Mouse (Mus musculus) lung, embryonic 14.5 days (tissue): ENCODE measurements at regions not wholly inside any gene's neighbourhood (a gene's known extent, or its start where the extent isn't known, plus 50 kb on each side); places are given as distances from the start of the nearest gene placed in this dataset.

Experiments
- ATAC-seq: fragments of 200-750 bp; cut with Nextera tagmentation; 2 replicates; pipeline ENCODE4 v1.8.0; 2017; ENCODE audit warnings: mild to moderate bottlenecking, moderate TSS enrichment, moderate library complexity; ENCODE audit not compliant: insufficient read depth
- DNase-seq: peaks from one replicate; pipeline ENCODE4 v3.0.0-alpha.2; 2015
- H3K27ac ChIP-seq: fragments of 300-500 bp; sonication (generic); 2 replicates; pipeline ENCODE4 v1.5.1; 2014; ENCODE audit warnings: low read depth, mild to moderate bottlenecking, moderate library complexity
- H3K27me3 ChIP-seq: fragments of 300-500 bp; sonication (generic); 2 replicates; pipeline ENCODE4 v1.6.1; 2014; ENCODE audit warnings: low read length, control low read depth; ENCODE audit not compliant: insufficient read depth
- H3K36me3 ChIP-seq: fragments of 300-500 bp; sonication (generic); 2 replicates; pipeline ENCODE4 v1.6.1; 2014; ENCODE audit warnings: control low read depth; ENCODE audit not compliant: insufficient read depth
- H3K4me1 ChIP-seq: fragments of 300-500 bp; sonication (generic); 2 replicates; pipeline ENCODE4 v1.6.1; 2014; ENCODE audit warnings: antibody characterized with exemption, control low read depth; ENCODE audit not compliant: insufficient read depth
- H3K4me2 ChIP-seq: fragments of 300-500 bp; sonication (generic); 2 replicates; pipeline ENCODE4 v1.6.1; 2014; ENCODE audit warnings: mild to moderate bottlenecking
- H3K4me3 ChIP-seq: fragments of 300-500 bp; sonication (generic); 2 replicates; pipeline ENCODE4 v1.5.1; 2014; ENCODE audit warnings: low read depth, low read length
- H3K9ac ChIP-seq: fragments of 300-500 bp; sonication (generic); 2 replicates; pipeline ENCODE4 v1.6.1; 2014
- H3K9me3 ChIP-seq: fragments of 300-500 bp; sonication (generic); 2 replicates; pipeline ENCODE4 v1.6.1; 2016; ENCODE audit warnings: low read depth, low read length, control low read depth
- CTCF ChIP-seq: IDR thresholded peaks from 2 replicates; pipeline ENCODE4 v1.5.1; 2016; ENCODE audit warnings: antibody characterized with exemption, low read depth
- whole genome bisulfite sequencing: fragments of 180-500 bp; shearing (Covaris S2); extraction: QIAGEN DNeasy Blood & Tissue Kit; methylation state at CpG from one replicate; pipeline ENCODE4 v1.1.7; 2014; 5-methylcytosine and 5-hydroxymethylcytosine counted together

DNA sequence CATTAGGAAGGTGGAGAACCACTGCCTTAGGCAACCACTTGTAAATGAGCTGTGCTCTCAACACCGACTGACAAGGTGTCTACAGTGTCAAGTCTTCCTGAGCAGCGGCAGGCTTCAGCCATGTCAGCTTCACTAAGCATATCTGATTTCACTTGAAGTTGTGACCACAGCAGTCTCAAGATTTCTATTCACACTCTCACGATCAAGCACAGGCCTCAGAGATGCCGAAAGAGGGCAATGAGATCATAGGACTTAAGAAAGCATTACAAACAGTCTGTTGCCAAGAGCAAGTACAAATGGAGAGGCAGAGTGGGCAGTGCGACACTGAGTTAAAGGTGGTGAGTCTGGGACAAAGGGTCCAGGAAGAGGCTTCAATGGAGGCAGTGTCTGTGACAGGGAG is 289.6 kb downstream of the Kcnrg start:
- H3K4me2 ChIP-seq, result no peak overlapping the region
- no peak overlapping the region for H3K9ac ChIP-seq
- no peaks in the 10 kb centered on the region for H3K9me3 ChIP-seq
- no peaks in the 10 kb centered on the region for H3K4me1 ChIP-seq
- TF ChIP-seq CTCF, result no peak
- DNase-seq (no peak), ATAC-seq (no peak)
- 46% methylated on average over 5 of the region's 5 CpGs for WGBS
- H3K4me3 ChIP-seq, result no peak overlapping the region
- H3K27me3 ChIP-seq, result no peaks in the 10 kb centered on the region
- no peaks in the 10 kb centered on the region for H3K36me3 ChIP-seq
- no peak overlapping the region for H3K27ac ChIP-seq

DNA sequence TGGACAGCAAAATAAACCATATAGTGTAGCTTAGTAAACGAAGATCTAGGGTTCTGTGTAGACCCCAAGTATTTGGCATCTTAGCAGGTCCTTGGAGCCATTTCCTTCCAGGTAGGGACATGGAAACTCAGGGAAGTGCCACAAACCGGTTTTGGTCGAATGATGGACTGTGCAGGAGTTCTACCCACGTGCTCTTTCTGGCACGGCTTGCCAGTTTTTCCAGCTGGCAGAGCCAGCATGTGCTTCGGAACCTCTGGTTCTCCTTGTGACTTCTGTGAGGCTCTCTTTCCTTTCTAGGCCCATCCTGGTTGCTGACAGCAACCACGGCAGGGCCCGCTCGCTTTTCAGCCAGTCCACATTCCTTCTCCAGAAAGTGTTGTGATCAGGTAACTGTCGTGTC is 291.4 kb downstream of the Kcnrg start:
- no peak overlapping the region for H3K4me3 ChIP-seq
- H3K27ac ChIP-seq, result no peak overlapping the region
- H3K4me2 ChIP-seq, result no peak overlapping the region
- WGBS, result 70% methylated on average over 10 of the region's 10 CpGs
- H3K9me3 ChIP-seq, result no peaks in the 10 kb centered on the region
- no peaks in the 10 kb centered on the region for H3K36me3 ChIP-seq
- H3K27me3 ChIP-seq, result no peaks in the 10 kb centered on the region
- no peak overlapping the region for H3K9ac ChIP-seq
- DNase-seq (no peak), ATAC-seq (no peak)
- H3K4me1 ChIP-seq, result no peaks in the 10 kb centered on the region
- TF ChIP-seq CTCF, result no peak

DNA sequence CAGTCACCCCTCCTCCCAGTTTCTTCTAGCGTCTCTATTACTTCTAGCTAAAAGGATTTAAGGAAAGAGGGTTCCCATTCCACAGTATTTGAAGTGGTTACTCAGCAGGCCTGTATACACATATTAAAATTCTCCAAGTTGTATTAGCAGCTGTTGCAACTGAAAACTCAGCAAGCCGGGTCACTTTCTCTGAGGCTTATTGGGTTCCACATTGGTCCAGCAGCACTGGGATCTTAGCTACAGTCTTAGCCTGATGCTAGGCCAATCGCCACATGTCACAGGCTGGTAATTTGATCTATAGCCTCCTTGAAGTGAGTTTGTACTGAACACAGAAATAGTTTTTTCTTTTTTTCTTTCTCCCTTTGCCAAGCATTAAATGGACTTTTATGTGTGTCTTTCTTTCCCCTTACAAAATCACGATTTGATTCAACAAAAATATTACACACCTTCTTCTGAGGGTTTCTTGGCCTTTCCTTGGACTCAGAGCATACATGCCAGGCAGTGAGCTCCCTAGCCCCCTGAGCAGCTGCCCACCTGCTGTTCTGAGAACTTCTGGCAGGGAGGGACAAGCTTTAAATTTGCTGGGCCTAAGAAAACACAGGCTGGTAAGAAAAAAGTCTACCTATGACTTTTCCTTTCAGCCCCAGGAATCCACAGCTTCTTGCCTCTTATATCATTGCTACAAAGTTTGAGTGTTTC is 297.3 kb downstream of the Kcnrg start:
- H3K27me3 ChIP-seq, result no peaks in the 10 kb centered on the region
- 52% methylated on average over 4 of the region's 4 CpGs for WGBS
- ATAC-seq (no peak), DNase-seq (no peak)
- TF ChIP-seq CTCF, result no peak
- no peak overlapping the region for H3K9ac ChIP-seq
- H3K4me1 ChIP-seq, result no peaks in the 10 kb centered on the region
- H3K27ac ChIP-seq, result 0 out of 2 replicates have a peak overlapping the region, but pooled peaks have one; percentile 12
- H3K4me2 ChIP-seq, result no peak overlapping the region
- H3K9me3 ChIP-seq, result no peaks in the 10 kb centered on the region
- H3K4me3 ChIP-seq, result no peak overlapping the region
- H3K36me3 ChIP-seq, result no peaks in the 10 kb centered on the region

DNA sequence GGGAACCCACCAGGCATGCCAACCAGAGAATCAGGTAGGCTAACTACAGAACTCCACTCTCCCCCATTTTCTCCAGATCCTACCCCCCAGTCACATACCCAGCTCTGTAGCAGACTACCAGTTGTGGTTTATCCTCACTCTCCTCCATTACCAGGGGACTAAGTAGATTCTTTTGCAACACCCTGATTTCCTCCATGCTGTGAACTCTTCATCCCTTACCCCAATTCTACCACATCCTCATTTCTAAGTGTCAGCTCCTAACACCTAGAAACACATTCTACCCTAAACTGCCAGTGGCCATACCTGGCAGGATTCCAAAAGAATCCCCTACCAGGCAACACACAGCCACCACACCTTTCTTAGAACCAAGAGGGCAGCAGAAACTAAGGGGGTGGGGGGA is 310.9 kb downstream of the Kcnrg start:
- H3K27me3 ChIP-seq, result no peaks in the 10 kb centered on the region
- H3K27ac ChIP-seq, result no peak overlapping the region
- no peak for TF ChIP-seq CTCF
- no peaks in the 10 kb centered on the region for H3K4me1 ChIP-seq
- ATAC-seq (no peak), DNase-seq (no peak)
- no peak overlapping the region for H3K4me3 ChIP-seq
- H3K9ac ChIP-seq, result no peak overlapping the region
- H3K36me3 ChIP-seq, result no peaks in the 10 kb centered on the region
- H3K4me2 ChIP-seq, result no peak overlapping the region
- H3K9me3 ChIP-seq, result peaks cover 5% of the 10 kb centered on the region; the same call in 1 of the 2 replicates

DNA sequence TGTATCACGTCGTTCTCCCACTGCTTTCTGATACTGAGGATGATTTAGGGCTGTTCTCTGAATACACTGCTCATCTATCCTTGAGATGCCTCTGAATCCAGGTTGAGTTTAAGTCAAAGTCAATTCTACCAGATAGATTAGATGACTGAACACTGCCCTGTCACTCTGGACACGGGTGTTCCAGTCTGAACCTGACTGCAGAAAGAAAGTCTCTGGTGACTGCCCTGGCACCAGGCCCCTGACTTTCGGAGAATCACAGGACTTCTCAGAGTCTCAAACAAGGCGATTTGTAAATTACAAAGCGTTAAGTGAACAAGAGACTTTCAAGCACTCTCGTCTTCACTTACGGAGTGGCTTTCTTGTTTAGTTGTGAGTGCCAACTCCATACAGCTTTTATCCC is 324.6 kb downstream of the Kcnrg start:
- Histone ChIP-seq H3K4me3 (no peak overlapping the region), H3K27me3 (no peaks in the 10 kb centered on the region), H3K9ac (no peak overlapping the region), H3K36me3 (no peaks in the 10 kb centered on the region), H3K4me2 (no peak overlapping the region), H3K27ac (no peak overlapping the region), H3K4me1 (no peaks in the 10 kb centered on the region), H3K9me3 (peaks cover 4% of the 10 kb centered on the region; the same call in 1 of the 2 replicates)
- WGBS, result 61% methylated on average over 8 of the region's 8 CpGs
- ATAC-seq, result no peak
- no peak for TF ChIP-seq CTCF
- DNase-seq, result no peak

DNA sequence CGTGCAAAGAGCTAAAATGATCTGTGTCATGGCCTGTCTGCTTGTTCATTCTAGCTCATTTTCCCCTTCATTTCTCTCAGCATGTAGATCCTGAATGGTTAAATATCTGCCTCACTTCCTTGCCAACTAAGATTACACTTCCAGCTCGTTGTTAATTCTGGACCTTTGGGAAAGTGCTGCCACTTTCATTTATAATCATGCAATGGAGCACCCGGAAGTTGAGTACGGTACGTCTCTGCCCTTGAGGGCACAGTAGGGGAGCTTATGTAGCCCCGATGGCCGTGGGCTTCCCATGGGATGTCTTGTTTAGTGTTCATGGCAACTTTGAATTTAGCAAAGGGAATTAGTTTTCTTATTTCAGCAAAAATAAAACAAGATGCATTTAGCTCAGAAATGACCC is 334.4 kb downstream of the Kcnrg start:
- 0 out of 2 replicates have a peak, but pooled peaks cover under 1% of the 10 kb centered on the region for H3K9me3 ChIP-seq
- no peaks in the 10 kb centered on the region for H3K27me3 ChIP-seq
- DNase-seq (no peak), ATAC-seq (no peak)
- no peak for TF ChIP-seq CTCF
- H3K9ac ChIP-seq, result no peak overlapping the region
- 0 out of 2 replicates have a peak, but pooled peaks cover 3% of the 10 kb centered on the region for H3K4me1 ChIP-seq
- 69% methylated on average over 7 of the region's 7 CpGs for WGBS
- no peak overlapping the region for H3K4me3 ChIP-seq
- H3K36me3 ChIP-seq, result no peaks in the 10 kb centered on the region
- no peak overlapping the region for H3K27ac ChIP-seq
- H3K4me2 ChIP-seq, result no peak overlapping the region

DNA sequence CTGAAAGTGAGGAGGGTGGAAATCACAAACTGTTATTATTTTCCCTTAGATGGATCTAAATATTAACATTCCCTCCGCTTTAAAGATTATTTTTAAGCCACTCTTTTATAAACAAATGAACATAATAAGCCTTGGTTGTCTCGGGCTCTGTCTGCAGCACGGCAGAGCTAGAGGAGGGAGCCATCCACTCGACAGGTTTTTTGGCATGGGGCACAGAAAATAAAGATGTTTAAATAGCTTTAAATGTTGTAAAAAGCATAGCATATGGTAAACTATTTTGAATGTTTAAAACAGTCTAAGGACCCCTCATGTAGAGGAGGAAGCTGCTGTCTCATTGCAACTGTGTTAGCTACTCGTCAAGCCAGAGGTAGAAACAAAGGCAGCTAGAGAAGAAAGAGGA is 338.4 kb downstream of the Kcnrg start:
- ATAC-seq, result no peak
- Histone ChIP-seq H3K4me1 (0 out of 2 replicates have a peak, but pooled peaks cover 8% of the 10 kb centered on the region), H3K27ac (no peak overlapping the region), H3K9ac (no peak overlapping the region), H3K4me3 (no peak overlapping the region), H3K9me3 (no peaks in the 10 kb centered on the region), H3K27me3 (no peaks in the 10 kb centered on the region), H3K36me3 (no peaks in the 10 kb centered on the region), H3K4me2 (no peak overlapping the region)
- 29% methylated on average over 5 of the region's 5 CpGs for WGBS
- DNase-seq, result peak; percentile 53
- no peak for TF ChIP-seq CTCF

DNA sequence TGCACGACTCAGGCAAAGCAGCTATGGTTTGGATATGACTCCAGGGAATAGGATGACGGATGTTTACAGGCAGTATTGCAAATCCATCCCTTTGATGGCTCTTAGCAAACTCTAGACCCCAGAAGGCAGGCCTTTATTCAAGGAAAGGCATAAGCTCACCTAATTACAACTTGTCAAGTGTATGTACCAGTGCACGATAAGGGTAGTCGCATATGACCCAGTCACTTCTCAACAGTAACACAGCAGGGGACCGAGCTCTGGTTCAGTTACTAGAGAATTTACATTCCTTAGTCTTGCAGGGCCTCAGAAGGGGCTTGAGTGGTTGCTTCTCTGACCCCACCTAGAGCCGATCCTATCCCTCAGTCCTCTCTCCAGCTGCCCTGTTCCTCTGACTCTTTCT is 342.2 kb downstream of the Kcnrg start:
- H3K27ac ChIP-seq, result peak overlapping the region; percentile 61
- no peak overlapping the region for H3K4me3 ChIP-seq
- 31% methylated on average over 6 of the region's 6 CpGs for WGBS
- TF ChIP-seq CTCF, result no peak
- no peaks in the 10 kb centered on the region for H3K9me3 ChIP-seq
- no peaks in the 10 kb centered on the region for H3K36me3 ChIP-seq
- DNase-seq (no peak), ATAC-seq (peak; percentile 24; the same call in 1 of the 2 replicates)
- H3K9ac ChIP-seq, result no peak overlapping the region
- H3K27me3 ChIP-seq, result no peaks in the 10 kb centered on the region
- no peak overlapping the region for H3K4me2 ChIP-seq
- 0 out of 2 replicates have a peak, but pooled peaks cover 8% of the 10 kb centered on the region for H3K4me1 ChIP-seq
